Mouse (Mus musculus) layer of hippocampus, postnatal 25 days (tissue): ENCODE measurements around the gene Atp13a2. TPM values are rescaled to one million over a fixed set of nuclear protein-coding genes. Genes with fewer than 3 reads are reported as not detected.

Source experiments
- DNase-seq, 2 experiments: peaks; one replicate each; pipeline ENCODE4 v3.0.0; 2022; ENCODE audit warnings: mixed read lengths in 2 of 2, low spot score in 1 of 2; ENCODE audit errors: extremely low spot score in 1 of 2
- total RNA-seq, 2 experiments: library from RNA; stranded (reverse); gene quantifications; 2 replicates each; pipeline ENCODE4 v1.2.3; 2021

The Atp13a2 gene
- total RNA-seq, 2 experiments from 2014 or later = 168 to 172 TPM

DNA sequence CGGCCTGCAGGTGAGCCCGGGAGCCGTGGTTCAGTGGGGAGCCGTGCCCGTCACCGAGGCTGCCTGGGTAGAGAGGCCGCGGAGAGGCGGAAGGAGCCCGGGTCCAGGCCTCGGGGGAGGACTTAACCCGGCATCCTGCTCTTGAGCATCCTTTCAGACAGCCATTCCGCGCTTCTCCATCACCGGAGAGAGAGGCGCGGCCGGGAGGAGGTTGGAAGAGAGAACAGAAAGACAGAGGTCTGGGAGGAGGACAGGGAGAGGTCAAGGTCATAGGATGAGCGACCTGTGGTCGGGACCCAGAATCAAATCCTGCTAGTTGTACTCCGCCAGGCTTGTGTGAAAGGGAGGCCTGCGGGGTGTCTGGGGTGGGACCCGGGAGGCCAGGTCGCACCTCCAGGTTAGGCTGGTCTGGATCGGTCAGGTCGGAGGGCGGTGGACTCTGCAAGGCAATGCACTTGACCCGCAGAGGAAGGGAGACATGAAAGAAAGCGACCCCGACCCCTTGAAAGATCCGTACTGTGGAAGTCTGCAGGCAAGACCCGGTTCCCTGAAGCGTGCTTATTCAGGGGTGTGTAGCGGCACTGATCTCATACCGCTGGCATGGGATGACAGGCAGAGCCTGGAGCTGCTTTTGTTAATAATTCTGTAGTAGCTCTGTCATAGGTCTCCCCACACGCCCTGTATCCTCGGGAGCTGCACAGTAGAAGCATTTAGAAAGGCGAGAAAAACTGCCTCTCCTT lies 25.0 kb upstream of the Atp13a2 start:
- no peak for DNase-seq

DNA sequence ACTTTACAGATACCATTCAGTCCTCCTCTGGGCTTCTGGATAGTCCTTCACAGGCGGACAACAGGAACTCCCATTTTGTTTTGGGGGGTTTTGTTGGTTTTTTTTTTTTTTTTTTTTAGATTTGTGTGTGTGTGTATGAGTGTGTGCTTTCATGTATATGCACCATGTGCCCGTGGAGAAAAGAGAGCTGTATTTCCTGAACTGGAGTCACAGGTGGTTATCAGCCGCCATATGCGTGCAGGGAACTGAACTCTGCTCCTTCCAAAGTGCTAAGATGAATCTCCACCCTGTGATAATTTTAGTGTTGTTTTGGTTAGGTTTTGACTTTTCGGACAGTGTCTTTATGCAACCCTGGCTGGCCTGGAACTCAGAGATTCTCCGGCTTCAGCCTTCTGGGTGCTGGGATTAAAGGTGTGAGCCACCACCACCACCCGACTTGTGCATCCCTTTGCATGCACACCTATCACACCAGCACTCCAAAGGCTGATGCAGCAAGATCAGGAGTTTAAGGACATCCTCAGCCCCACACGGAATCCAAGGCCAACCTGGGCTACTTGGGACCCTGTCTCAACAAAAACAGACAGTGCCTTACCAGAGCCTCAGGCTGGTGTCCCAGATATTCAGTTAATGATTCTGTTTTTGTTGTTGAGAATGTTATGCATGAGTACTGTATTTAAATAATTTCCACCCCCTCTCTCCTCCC lies 24.3 kb upstream of the Atp13a2 start:
- DNase-seq = no peak

DNA sequence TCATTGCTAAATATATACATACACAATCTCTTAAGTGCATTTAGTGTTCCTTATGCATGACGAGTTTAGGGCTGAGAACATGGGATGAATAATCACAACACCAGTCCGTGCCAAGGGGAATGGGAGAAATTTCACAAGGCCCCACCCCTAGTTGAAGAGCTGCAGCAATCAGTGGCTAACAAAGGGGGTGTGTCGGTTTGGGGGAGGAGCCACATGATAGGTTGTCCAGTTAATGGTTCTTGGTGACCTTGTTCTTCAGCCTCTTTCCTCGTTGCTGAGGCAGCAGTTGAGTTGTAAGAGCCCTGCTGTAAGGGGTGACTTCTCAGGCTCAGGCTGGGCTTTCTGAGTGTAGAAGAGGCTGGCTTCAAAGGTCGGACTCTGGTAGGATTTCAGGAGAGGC lies 23.7 kb upstream of the Atp13a2 start:
- no peak for DNase-seq

DNA sequence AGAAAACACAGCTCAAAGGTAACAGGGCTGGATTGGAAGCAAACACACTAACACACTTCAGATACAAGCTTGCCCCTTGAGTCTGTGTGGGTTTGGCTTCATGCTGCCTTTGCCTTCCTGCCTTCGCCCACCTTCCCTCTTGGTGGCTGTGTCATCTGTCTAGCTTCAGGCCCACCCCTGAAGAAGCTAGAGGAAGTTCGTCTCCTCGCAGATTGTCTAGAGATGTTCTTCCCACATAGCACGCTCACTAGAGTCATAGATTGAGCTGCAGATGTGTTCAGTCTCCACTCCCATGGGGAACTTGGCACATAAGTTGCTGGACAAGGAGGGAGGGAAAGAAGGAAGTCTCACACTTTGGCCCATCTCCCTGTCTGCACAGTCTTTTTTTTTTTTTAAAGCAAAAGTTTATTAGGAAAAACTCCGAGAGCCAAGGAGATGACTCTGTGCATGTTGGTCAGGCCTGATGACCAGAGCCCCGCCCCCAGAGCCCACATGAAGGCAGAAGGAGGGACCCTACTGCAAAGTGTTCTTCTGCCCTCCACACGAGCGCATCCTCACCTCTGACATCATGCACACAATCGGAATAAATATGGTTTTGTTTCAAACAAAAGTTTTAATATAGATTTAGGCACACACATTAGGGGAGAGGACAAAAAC lies 22.6 kb upstream of the Atp13a2 start:
- no peak for DNase-seq

DNA sequence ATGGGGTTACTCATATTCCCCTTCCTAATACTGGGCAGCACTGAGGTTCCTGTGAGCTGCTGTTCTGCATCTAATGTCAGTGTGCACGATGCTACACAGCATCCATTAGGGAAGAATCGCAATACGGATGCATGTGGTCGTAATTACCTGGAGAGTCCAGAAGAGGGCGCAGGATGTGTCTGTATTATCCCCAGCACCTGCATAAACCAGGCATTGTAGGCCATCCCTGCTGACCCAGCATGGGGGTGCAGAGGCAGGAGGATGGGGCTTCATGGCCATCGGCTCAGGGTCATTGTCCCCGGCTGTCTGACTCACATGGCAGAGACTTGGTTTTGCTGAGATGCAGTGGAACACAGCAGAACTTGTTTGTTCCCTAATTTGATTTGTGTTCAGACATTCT lies 22.1 kb upstream of the Atp13a2 start:
- DNase-seq = peak; percentile 60 to 69

DNA sequence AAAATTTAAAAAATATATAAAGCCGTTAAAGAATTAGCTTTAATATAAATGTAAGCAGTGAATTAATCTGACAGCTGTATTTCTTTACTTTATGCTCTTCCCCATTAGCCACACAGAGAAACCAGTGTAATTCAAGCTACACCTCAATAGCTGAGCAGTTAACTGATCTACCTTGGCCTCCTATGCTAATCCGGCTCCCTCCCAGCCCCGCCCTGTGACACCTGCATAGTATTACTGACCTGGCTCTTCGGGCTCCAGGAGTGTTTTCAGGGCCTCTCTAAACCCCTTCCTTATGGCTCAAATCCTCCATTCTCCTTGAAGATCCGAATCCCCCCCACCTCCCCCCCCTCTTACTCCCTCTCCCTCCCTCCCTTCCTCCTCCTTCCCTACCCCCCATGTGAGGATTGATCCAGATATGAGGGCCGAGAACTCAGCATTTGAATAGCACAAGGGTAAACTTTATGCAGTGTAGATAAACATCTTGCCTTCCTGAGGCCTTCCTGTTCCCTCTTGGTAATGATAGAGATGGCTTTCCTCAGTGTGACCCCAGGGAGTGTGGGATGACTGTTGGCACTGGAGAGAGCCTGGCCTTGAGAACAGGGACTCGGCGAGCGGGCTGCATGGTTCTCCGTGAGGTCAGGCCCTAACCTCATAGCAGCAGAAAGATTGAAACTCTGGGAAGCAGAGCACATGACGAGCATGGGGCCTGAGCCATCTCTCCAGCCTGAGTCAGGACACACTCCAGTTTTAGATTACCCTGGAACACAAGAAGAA lies 19.1 kb upstream of the Atp13a2 start:
- DNase-seq = no peak

DNA sequence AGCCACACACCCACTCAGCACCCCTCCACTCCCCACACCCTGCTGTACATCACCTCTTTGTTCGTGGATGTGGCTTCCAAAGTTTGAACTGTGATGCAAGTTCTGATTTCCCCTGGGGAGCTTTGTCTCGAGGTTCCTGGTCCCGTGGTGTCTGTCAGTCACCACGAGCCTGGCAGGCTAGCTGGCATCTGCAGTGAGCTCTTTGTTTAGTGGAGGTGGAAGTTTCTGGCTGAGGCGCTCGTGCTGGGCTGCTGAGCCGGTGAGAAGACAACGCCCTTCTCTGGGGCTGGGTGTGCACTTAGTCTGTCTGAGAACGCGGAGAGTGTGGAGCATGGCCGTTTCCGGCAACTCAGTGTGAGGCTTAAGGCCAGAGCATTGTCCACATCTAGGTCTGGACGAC lies 15.0 kb upstream of the Atp13a2 start:
- DNase-seq = no peak

DNA sequence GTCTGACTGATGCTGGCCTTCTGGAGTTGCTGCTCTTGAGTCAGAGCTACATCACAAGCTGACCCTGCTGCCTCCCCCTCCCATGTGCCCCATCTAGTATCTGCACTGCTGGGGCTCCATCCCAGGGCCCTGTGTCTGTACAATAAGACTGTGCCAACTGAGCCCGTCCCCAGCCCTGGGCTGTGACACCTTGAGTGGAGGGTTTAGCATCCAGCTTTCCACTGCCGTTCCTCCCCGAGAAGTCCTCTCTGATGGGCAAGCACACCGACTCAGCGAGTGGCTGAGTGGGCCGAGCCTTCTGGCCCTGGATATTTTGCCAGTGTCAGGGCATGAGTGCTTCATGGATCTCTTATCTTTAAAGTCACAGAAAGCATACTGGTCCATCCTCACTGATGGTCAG lies 12.3 kb upstream of the Atp13a2 start:
- no peak for DNase-seq

DNA sequence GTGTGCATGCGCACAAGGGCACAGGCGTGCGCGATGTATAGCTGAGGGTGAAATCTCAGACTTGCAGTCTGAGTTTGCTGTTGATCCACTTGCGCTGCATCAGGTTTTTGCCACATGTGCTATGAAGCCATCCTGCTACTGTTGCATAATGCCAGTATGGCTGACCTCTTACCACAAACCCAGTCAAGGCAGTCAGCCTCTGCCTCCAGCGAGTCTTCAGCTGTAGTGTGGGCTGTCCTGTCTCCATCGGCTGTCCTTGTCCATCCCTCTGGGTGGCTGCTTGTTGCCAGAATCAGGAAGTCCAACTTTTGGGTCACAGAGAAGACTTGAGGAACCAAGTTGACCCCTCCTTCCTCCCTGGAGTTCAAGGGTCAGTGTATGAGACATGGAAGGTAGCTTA lies 11.3 kb upstream of the Atp13a2 start:
- no peak for DNase-seq

DNA sequence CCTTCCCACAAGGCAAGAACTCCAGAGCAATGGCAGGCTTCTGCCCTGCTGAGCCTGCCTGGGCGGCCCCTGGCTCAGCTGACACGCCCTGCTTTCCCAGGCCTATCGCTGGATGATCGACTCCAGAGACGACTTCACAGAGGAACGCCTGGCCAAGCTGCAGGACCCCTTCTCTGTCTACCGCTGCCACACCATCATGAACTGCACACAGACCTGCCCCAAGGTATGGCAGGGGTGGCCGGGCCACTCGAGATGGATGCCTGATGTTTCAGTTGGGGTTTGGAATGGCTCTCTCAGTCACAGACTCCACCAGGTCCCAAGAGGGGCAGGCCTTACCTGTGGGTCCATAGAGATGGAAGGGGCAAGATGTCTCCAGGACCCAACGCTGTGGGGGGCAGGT lies 9.4 kb upstream of the Atp13a2 start:
- DNase-seq = no peak

DNA sequence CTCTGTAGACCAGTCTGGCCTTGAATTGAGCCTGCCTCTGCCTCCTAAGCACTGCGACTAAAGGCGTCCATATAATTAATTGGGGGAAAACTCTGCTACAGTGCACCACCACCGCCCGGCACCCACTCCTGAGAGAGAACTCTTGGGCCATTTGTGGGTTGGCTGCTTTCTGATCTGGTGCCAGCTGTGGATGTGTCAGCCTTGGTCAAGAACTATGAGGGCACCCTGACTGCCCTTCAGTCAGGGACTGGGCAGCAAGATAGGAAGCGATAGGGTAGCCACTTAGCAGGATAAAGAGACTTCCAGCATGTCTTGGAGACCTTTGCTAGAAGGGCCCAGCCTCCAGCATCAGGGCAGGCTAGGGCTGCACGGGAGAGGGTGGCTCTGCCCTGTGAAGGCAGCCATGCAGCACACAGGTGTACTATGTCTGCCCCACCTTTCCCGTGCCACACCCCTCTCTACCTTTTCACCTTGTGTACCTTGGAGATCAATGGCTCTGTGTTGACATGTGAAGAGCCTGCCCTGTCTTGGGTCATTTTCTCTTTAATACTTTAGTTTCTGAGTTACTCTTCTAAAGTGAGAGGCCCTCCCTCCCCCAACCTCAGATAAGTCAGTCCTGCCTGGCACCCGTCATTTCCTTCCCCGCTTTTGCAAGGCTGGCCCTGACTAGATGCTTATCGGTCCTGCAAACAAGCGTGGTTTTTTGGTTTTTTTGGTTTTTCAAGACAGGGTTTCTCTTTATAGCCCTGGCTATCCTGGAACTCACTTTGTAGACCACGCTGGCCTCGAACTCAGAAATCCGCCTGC lies 8.6 kb upstream of the Atp13a2 start:
- DNase-seq = no peak

DNA sequence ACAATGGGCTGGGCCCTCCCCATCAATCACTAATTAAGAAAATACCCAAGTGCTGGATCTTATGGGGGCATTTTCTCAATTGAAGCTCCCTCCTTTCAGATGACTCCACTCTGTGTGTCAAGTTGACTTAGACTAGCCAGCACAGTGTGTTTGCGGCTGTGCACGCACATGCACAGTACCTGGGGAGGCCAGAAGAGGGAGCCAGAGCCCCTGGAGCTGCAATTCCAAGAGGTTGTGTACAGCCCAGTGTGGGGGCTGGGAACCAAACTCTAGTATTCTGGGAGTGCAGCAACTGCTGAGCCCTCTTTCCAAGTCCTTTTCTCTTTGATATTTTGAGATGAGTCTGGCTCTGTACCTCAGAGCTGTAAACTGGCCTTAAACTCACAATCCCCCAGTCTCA lies 5.1 kb upstream of the Atp13a2 start:
- no peak for DNase-seq

DNA sequence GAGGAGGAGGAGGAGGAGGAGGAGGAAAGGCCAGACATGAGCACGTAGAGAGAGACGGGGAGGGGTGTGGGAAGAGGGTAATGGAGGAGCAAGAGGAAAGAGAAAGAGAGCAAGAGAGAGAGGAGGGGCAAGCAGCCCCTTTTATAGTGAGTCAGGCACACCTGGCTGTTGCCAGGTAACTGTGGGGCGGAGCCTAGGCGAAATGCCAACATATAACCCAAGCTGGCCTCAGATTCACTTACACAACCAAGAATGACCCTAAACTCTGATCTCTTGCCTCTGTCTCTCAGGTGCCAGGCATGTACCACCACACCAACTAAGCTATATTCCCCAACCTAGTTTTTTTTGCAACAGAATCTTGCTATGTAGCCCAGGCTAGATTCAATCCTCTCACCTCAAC lies 3.9 kb upstream of the Atp13a2 start:
- no peak for DNase-seq

DNA sequence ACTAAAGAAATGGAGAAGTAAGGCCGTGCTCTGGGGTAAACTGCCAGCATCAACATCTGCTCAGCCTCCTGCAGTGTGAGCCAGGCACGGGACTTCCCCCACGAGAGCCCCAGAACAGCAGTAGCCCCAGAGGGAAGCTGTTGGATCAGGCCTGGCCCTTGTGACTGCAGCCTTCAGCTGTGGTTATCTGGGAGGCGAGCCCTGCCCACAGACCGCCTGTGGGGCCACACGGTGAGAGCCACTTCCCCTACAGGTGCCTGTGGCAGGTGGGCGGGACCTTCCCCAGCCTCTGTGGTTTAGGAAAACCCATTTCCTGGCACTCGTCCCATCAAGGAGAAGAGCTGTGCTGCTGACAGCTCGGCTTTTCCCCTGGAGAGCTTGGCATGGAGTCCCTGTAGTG lies 3.2 kb upstream of the Atp13a2 start:
- no peak for DNase-seq

DNA sequence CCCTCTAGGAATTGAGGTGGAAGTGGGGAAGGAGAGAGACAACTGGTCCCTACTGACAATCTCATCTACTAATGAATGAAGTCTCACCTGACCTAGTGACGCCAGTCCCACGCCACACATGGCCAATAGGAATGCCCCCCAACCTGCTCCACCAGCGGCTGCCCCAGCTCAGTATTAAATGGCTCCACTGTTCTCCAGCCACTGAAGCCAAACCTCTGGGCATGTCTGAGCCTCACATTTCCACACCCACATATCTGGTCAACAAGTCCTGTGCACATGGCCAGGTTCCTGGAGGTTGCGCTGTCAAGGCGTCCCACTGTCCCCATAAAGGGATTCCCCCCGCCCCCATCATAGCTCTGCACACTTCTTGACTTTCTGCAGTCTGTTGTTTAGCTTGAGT lies 2.1 kb upstream of the Atp13a2 start:
- no peak for DNase-seq

DNA sequence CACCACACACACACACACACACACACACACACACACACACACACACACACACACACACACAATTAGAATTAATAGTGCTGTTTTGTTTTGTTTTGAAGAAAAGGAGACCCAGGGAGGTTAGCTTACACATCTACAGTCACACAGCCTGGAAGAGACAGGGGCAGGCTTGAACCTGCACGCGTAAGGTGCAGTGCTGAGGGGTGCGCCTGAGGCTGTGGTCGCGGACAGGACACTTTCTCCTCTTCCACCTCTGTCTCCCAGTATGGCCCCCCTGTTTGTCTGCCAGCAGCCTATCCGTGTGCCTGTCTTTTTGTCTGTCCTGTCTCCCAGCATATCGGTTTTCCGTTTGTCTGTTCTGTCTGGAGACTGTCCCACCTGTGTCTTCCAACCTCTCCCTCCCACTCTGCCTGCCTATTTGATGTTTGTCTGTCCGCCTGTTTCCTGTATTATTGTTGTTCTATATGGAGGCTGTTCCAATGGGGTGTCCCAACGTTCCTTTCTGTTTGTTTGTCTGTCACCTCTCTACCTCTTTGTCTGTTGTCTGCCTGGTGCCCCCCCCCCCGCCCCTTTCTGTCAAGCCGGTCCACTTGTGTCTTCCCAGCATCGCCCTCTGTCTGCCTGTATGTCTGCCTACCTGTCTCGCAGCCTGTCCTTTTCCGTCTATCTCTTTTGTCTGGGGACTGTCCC lies 506 bp upstream of the Atp13a2 start:
- no peak for DNase-seq

DNA sequence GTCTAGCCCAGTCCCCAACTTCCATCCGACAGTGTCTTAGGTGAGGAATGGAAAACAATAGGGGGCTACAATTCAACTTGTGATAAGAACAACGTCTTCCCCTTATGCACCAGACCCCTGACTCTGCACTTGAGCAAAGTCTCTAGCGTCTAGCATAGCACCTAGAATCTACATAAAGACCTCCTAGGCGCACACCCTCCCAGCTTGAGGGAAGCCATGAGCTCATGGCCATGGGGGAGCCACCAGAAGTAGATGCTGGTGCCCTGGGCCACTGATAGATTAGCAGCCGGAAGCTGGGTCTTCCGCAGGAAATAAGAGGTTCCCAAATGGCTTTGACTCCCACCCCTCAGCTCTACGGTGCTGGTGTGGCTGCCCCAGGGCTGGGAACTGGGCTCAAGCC lies 803 bp downstream of the Atp13a2 start:
- no peak for DNase-seq

DNA sequence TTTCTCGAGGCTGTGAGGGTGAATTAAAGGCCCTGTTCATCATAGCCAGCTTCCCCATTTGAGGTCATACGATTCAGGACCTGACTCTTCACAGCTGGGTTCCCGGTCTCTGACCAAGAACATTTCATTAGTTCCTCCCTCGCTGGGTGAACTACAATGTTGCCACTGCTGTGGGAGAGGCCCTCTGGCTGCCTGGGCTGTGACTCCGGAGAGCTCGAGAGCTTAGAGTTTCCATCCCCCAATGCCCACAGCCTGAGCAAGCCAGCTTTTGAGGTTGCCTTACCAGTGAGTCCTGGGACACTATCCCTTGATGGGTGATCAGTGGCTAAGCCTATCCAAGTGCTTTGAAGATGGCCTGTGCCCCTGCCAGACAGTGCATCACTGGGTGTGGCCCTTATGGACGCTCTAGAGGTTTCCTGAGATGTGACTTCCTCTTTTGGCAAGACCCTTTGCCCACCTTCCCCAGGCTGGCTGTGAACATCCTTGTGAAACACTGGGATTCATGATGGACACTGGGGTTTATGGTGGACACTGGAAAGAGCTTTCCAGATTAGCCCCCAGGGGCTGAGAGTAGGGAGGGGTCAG lies 2.1 kb downstream of the Atp13a2 start:
- no peak for DNase-seq

DNA sequence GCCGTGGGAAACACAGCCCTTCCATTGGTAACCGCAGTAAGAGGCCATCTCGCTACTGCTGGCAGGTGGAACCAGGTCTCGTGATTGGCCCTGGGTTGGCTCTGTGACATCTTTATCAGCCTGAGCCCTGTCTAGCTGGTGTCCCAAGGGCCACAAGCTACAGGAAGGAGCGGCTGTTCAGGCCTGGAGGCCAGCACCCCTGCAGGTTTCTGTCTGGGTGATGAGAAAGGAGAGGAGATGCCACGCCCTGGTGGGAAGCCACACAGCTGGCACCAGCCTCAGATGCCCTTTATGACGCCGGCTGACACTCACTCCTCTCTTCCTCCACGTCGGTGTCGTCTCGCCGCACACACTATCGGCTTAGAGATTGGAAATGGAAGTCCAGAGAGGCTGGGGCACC lies 2.8 kb downstream of the Atp13a2 start:
- DNase-seq = no peak
